Mouse (Mus musculus): ENCODE results near the gene Tdo2.

The Tdo2 gene

GRCm38 (mm10) chr3:81943097-81943496 is 32.9 kb downstream of the Tdo2 start:
- DNase-seq (ENCODE audit: low spot score) = no peak

- DNase-seq (ENCODE audit: low spot score) = no peak
Measured at GRCm38 (mm10) chr3:81942341-81942740, 33.7 kb downstream of the Tdo2 start.

- DNase-seq (ENCODE audit: low spot score) = peak; percentile 13
Measured at GRCm38 (mm10) chr3:81938924-81939323, 37.1 kb downstream of the Tdo2 start.

- no peak for DNase-seq (ENCODE audit: low spot score)
Measured at GRCm38 (mm10) chr3:81933348-81933747, 42.7 kb downstream of the Tdo2 start.

- DNase-seq (ENCODE audit: low spot score) = peak; percentile 84
Measured at GRCm38 (mm10) chr3:81932141-81933101, 43.6 kb downstream of the Tdo2 start, which contains the start of gene Ctso. Gene Ctso (plus strand): TSS chr3:81932601.

- DNase-seq (ENCODE audit: low spot score) = no peak
Measured at GRCm38 (mm10) chr3:81931695-81932094, 44.3 kb downstream of the Tdo2 start.

GRCm38 (mm10) chr3:81929073-81929472 is 46.9 kb downstream of the Tdo2 start:
- DNase-seq (ENCODE audit: low spot score) = no peak

GRCm38 (mm10) chr3:81926764-81927325 is 49.2 kb downstream of the Tdo2 start:
- no peak for DNase-seq (ENCODE audit: low spot score)

GRCm38 (mm10) chr3:81925856-81926255 is 50.1 kb downstream of the Tdo2 start:
- DNase-seq (ENCODE audit: low spot score) = no peak

GRCm38 (mm10) chr3:81924931-81925330 is 51.1 kb downstream of the Tdo2 start:
- DNase-seq (ENCODE audit: low spot score) = peak; percentile 39

- DNase-seq (ENCODE audit: low spot score) = no peak
Measured at GRCm38 (mm10) chr3:81922910-81923309, 53.1 kb downstream of the Tdo2 start.

GRCm38 (mm10) chr3:81919681-81920080 is 56.3 kb downstream of the Tdo2 start:
- no peak for DNase-seq (ENCODE audit: low spot score)

- DNase-seq (ENCODE audit: low spot score) = no peak
Measured at GRCm38 (mm10) chr3:81918215-81918614, 57.8 kb downstream of the Tdo2 start.

- no peak for DNase-seq (ENCODE audit: low spot score)
Measured at GRCm38 (mm10) chr3:81917354-81917935, 58.6 kb downstream of the Tdo2 start.

- no peak for DNase-seq (ENCODE audit: low spot score)
Measured at GRCm38 (mm10) chr3:81916030-81916686, 59.8 kb downstream of the Tdo2 start.

GRCm38 (mm10) chr3:81910286-81911036 is 65.5 kb downstream of the Tdo2 start:
- DNase-seq (ENCODE audit: low spot score) = no peak

Data from ovary, postnatal 14 days (tissue).